Mouse (Mus musculus) kidney, adult 2 months (tissue): Measurements from ENCODE around the gene Pitpnb.

Source experiments
- CTCF ChIP-seq: fragments of 200-500 bp; conservative IDR thresholded peaks from 2 replicates; pipeline ENCODE4 v1.5.1; 2011; ENCODE audit warnings: low read depth, mild to moderate bottlenecking, control low read depth, low read length, moderate library complexity, mixed read lengths; ENCODE audit not compliant: insufficient read depth, insufficient read length
- POLR2A ChIP-seq: fragments of 200-500 bp; IDR thresholded peaks from one replicate; pipeline ENCODE4 v1.6.1; 2011; ENCODE audit warnings: low read depth, low read length, control low read depth

GRCm38 (mm10) chr5:111315061-111315460 is 15.5 kb upstream of the Pitpnb start:
- TF ChIP-seq POLR2A (no peak), CTCF (no peak)
